Mouse (Mus musculus) midbrain, embryonic 15.5 days (tissue): ENCODE results near the gene Mgat4c. TPM values are rescaled to one million over a fixed set of nuclear protein-coding genes. Genes with fewer than 3 reads are reported as not detected.

ENCODE experiments used
- ATAC-seq: fragments of 200-750 bp; cut with Nextera tagmentation; replicated peaks from 2 replicates; pipeline ENCODE4 v1.8.0; 2017; ENCODE audit warnings: moderate TSS enrichment
- H3K27ac ChIP-seq: fragments of 300-500 bp; sonication (generic); 2 replicates; pipeline ENCODE4 v1.5.1; 2015; ENCODE audit warnings: mild to moderate bottlenecking, inconsistent platforms
- H3K27me3 ChIP-seq: fragments of 300-500 bp; sonication (generic); replicated peaks from 2 replicates; pipeline ENCODE4 v1.6.1; 2015; ENCODE audit warnings: inconsistent platforms
- H3K36me3 ChIP-seq: fragments of 300-500 bp; sonication (generic); replicated peaks from 2 replicates; pipeline ENCODE4 v1.6.1; 2015; ENCODE audit warnings: inconsistent platforms
- H3K4me1 ChIP-seq: fragments of 300-500 bp; sonication (generic); 2 replicates; pipeline ENCODE4 v1.6.1; 2015; ENCODE audit warnings: inconsistent platforms
- H3K4me2 ChIP-seq: fragments of 300-500 bp; sonication (generic); 2 replicates; pipeline ENCODE4 v1.6.1; 2015; ENCODE audit warnings: inconsistent platforms, mild to moderate bottlenecking, moderate library complexity
- H3K4me3 ChIP-seq: fragments of 300-500 bp; sonication (generic); 2 replicates; pipeline ENCODE4 v1.5.1; 2015; ENCODE audit warnings: mild to moderate bottlenecking, inconsistent platforms
- H3K9ac ChIP-seq: fragments of 300-500 bp; sonication (generic); 2 replicates; pipeline ENCODE4 v1.6.1; 2015; ENCODE audit warnings: mild to moderate bottlenecking, inconsistent platforms
- H3K9me3 ChIP-seq: fragments of 300-500 bp; sonication (generic); 2 replicates; pipeline ENCODE4 v1.6.1; 2016; ENCODE audit warnings: inconsistent platforms
- WGBS: fragments of 180-500 bp; shearing (Covaris S2); methylation state at CpG from one replicate; pipeline ENCODE4 v1.1.7; 2015; ENCODE audit warnings: mixed read lengths; 5-methylcytosine and 5-hydroxymethylcytosine counted together
- polyA plus RNA-seq: library from polyadenylated mRNA; unstranded; fragments of >200 nt; fragmentation: Nextera tagmentation; extraction: Ambion mirVana; gene quantifications from 2 replicates; pipeline ENCODE4 v1.2.1, GENCODE M21; 2015

Mgat4c gene
- polyA plus RNA-seq, 1 experiment from 2014 or later = 55.1 TPM

GRCm38 (mm10) chr10:102158809-102159208 is 477.5 kb downstream of the Mgat4c start:
- Histone ChIP-seq H3K27me3 (no peaks in the 10 kb centered on the region), H3K9me3 (no peaks in the 10 kb centered on the region), H3K36me3 (no peaks in the 10 kb centered on the region), H3K4me2 (peak overlapping the region; percentile 50), H3K9ac (peak overlapping the region; percentile 42), H3K27ac (peak overlapping the region; percentile 67), H3K4me1 (peaks cover 4% of the 10 kb centered on the region; the same call in 1 of the 2 replicates), H3K4me3 (peak overlapping the region; percentile 39)
- WGBS = 12% methylated on average over 12 of the region's 12 CpGs
- ATAC-seq = peak; percentile 86

- no peak overlapping the region for H3K9ac ChIP-seq
- no peak overlapping the region for H3K27ac ChIP-seq
- ATAC-seq = peak; percentile 80
- H3K4me3 ChIP-seq = no peak overlapping the region
- H3K27me3 ChIP-seq = no peaks in the 10 kb centered on the region
- no peaks in the 10 kb centered on the region for H3K9me3 ChIP-seq
- H3K36me3 ChIP-seq = no peaks in the 10 kb centered on the region
- WGBS = 47% methylated on average over 3 of the region's 3 CpGs
- no peaks in the 10 kb centered on the region for H3K4me1 ChIP-seq
- H3K4me2 ChIP-seq = no peak overlapping the region
These were observed 503.4 kb downstream of the Mgat4c start for GRCm38 (mm10) chr10:102184726-102185125.

- Histone ChIP-seq H3K9me3 (no peaks in the 10 kb centered on the region), H3K27me3 (no peaks in the 10 kb centered on the region), H3K4me1 (no peaks in the 10 kb centered on the region), H3K4me3 (no peak overlapping the region), H3K27ac (no peak overlapping the region), H3K9ac (no peak overlapping the region), H3K4me2 (no peak overlapping the region), H3K36me3 (no peaks in the 10 kb centered on the region)
- ATAC-seq = no peak
- WGBS = 94% methylated on average over 1 of the region's 1 CpGs
These were observed 510.4 kb downstream of the Mgat4c start for GRCm38 (mm10) chr10:102191646-102192045.

- no peak overlapping the region for H3K27ac ChIP-seq
These were observed 515.6 kb downstream of the Mgat4c start for GRCm38 (mm10) chr10:102196850-102197249.

GRCm38 (mm10) chr10:102238558-102239211 is 557.4 kb downstream of the Mgat4c start:
- H3K27me3 ChIP-seq = no peaks in the 10 kb centered on the region
- 47% methylated on average over 6 of the region's 6 CpGs for WGBS
- H3K4me3 ChIP-seq = no peak overlapping the region
- H3K4me2 ChIP-seq = no peak overlapping the region
- 0 out of 2 replicates have a peak, but pooled peaks cover 2% of the 10 kb centered on the region for H3K4me1 ChIP-seq
- no peaks in the 10 kb centered on the region for H3K36me3 ChIP-seq
- no peaks in the 10 kb centered on the region for H3K9me3 ChIP-seq
- no peak overlapping the region for H3K9ac ChIP-seq
- peak; percentile 62 for ATAC-seq
- H3K27ac ChIP-seq = peak overlapping the region; percentile 34; the same call in 1 of the 2 replicates

More at GRCm38 (mm10) chr10:102196850-102197249, 515.6 kb downstream of the Mgat4c start:
- Histone ChIP-seq H3K27me3 (no peaks in the 10 kb centered on the region), H3K4me2 (no peak overlapping the region), H3K4me3 (no peak overlapping the region), H3K9me3 (no peaks in the 10 kb centered on the region), H3K36me3 (no peaks in the 10 kb centered on the region), H3K4me1 (no peaks in the 10 kb centered on the region), H3K9ac (no peak overlapping the region)
- WGBS = 56% methylated on average over 4 of the region's 4 CpGs
- ATAC-seq = peak; percentile 74; the same call in 1 of the 2 replicates

- no peaks in the 10 kb centered on the region for H3K36me3 ChIP-seq
- no peaks in the 10 kb centered on the region for H3K27me3 ChIP-seq
- no peaks in the 10 kb centered on the region for H3K9me3 ChIP-seq
- no peak for ATAC-seq
- no peak overlapping the region for H3K4me2 ChIP-seq
- H3K27ac ChIP-seq = no peak overlapping the region
- H3K4me1 ChIP-seq = peaks cover 5% of the 10 kb centered on the region; the same call in 1 of the 2 replicates
- H3K4me3 ChIP-seq = no peak overlapping the region
- H3K9ac ChIP-seq = no peak overlapping the region
These were observed 562.6 kb downstream of the Mgat4c start for GRCm38 (mm10) chr10:102243897-102244296.

GRCm38 (mm10) chr10:102244601-102245000 is 563.3 kb downstream of the Mgat4c start:
- no peak overlapping the region for H3K4me3 ChIP-seq
- H3K36me3 ChIP-seq = no peaks in the 10 kb centered on the region
- WGBS = 49% methylated on average over 5 of the region's 5 CpGs
- H3K9ac ChIP-seq = no peak overlapping the region
- peak; percentile 62 for ATAC-seq
- no peak overlapping the region for H3K4me2 ChIP-seq
- H3K27me3 ChIP-seq = no peaks in the 10 kb centered on the region
- no peaks in the 10 kb centered on the region for H3K9me3 ChIP-seq
- H3K4me1 ChIP-seq = peaks cover 5% of the 10 kb centered on the region; the same call in 1 of the 2 replicates
- no peak overlapping the region for H3K27ac ChIP-seq

GRCm38 (mm10) chr10:102245269-102245668 is 564.0 kb downstream of the Mgat4c start:
- H3K4me2 ChIP-seq = no peak overlapping the region
- peaks cover 5% of the 10 kb centered on the region; the same call in 1 of the 2 replicates for H3K4me1 ChIP-seq
- WGBS = 87% methylated on average over 9 of the region's 9 CpGs
- no peaks in the 10 kb centered on the region for H3K36me3 ChIP-seq
- no peak overlapping the region for H3K4me3 ChIP-seq
- ATAC-seq = no peak
- H3K27ac ChIP-seq = no peak overlapping the region
- H3K27me3 ChIP-seq = no peaks in the 10 kb centered on the region
- no peak overlapping the region for H3K9ac ChIP-seq
- H3K9me3 ChIP-seq = no peaks in the 10 kb centered on the region

- no peak for ATAC-seq
- 63% methylated on average over 5 of the region's 5 CpGs for WGBS
- Histone ChIP-seq H3K27me3 (no peaks in the 10 kb centered on the region), H3K27ac (no peak overlapping the region), H3K4me1 (no peaks in the 10 kb centered on the region), H3K9ac (no peak overlapping the region), H3K4me2 (no peak overlapping the region), H3K36me3 (no peaks in the 10 kb centered on the region), H3K4me3 (no peak overlapping the region), H3K9me3 (no peaks in the 10 kb centered on the region)
These were observed 627.7 kb downstream of the Mgat4c start for GRCm38 (mm10) chr10:102308892-102309479.

GRCm38 (mm10) chr10:102365685-102366381 is 684.5 kb downstream of the Mgat4c start:
- H3K9ac ChIP-seq = no peak overlapping the region
- no peaks in the 10 kb centered on the region for H3K9me3 ChIP-seq
- H3K27ac ChIP-seq = no peak overlapping the region
- H3K27me3 ChIP-seq = no peaks in the 10 kb centered on the region
- WGBS = 54% methylated on average over 5 of the region's 5 CpGs
- H3K36me3 ChIP-seq = no peaks in the 10 kb centered on the region
- no peak overlapping the region for H3K4me3 ChIP-seq
- H3K4me1 ChIP-seq = no peaks in the 10 kb centered on the region
- no peak overlapping the region for H3K4me2 ChIP-seq
- ATAC-seq = 0 out of 2 replicates have a peak, but pooled peaks have one; percentile 42

- Histone ChIP-seq H3K4me3 (no peak overlapping the region), H3K27me3 (no peaks in the 10 kb centered on the region), H3K9ac (no peak overlapping the region), H3K9me3 (no peaks in the 10 kb centered on the region), H3K4me2 (no peak overlapping the region), H3K36me3 (no peaks in the 10 kb centered on the region), H3K4me1 (no peaks in the 10 kb centered on the region), H3K27ac (no peak overlapping the region)
- 89% methylated on average over 1 of the region's 1 CpGs for WGBS
- no peak for ATAC-seq
These were observed 689.3 kb downstream of the Mgat4c start for GRCm38 (mm10) chr10:102370576-102370975.

GRCm38 (mm10) chr10:102372111-102372510 is 690.8 kb downstream of the Mgat4c start:
- no peak for ATAC-seq
- Histone ChIP-seq H3K36me3 (no peaks in the 10 kb centered on the region), H3K4me3 (no peak overlapping the region), H3K27ac (no peak overlapping the region), H3K9ac (no peak overlapping the region), H3K4me1 (no peaks in the 10 kb centered on the region), H3K27me3 (no peaks in the 10 kb centered on the region), H3K9me3 (no peaks in the 10 kb centered on the region), H3K4me2 (no peak overlapping the region)
